Mouse (Mus musculus): ENCODE data around the gene Kynu. TPM values are rescaled to one million over a fixed set of nuclear protein-coding genes. Genes with fewer than 3 reads are reported as not detected.

Gene Kynu
- polyA plus RNA-seq, 1 experiment from 2014 or later = 1.4 TPM

GRCm38 (mm10) chr2:43556985-43557384 lies 1.9 kb downstream of the Kynu start:
- no peak for ATAC-seq (ENCODE audit: insufficient read depth, low FRiP score)
- no peak overlapping the region for H3K9ac ChIP-seq (ENCODE audit: low read length)
- H3K9me3 ChIP-seq (replicated peaks; ENCODE audit: control insufficient read depth, low read length) = no peaks in the 10 kb centered on the region
- no peak overlapping the region for H3K27ac ChIP-seq (ENCODE audit: low read length)
- no peaks in the 10 kb centered on the region for H3K27me3 ChIP-seq (ENCODE audit: control insufficient read depth, insufficient read depth, low read length)
- no peak overlapping the region for H3K4me3 ChIP-seq (replicated peaks; ENCODE audit: low read length)
- peaks cover 5% of the 10 kb centered on the region; the same call in 1 of the 2 replicates for H3K4me1 ChIP-seq (ENCODE audit: control insufficient read depth, insufficient read depth, low read length)
- no peaks in the 10 kb centered on the region for H3K36me3 ChIP-seq (ENCODE audit: control insufficient read depth, insufficient read depth, low read length)
- WGBS = 85% methylated on average over 3 of the region's 3 CpGs
- no peak overlapping the region for H3K4me2 ChIP-seq (ENCODE audit: low read depth, low read length)

- Histone ChIP-seq H3K4me3 (replicated peaks; ENCODE audit: low read length) (no peak overlapping the region), H3K27ac (ENCODE audit: low read length) (no peak overlapping the region), H3K36me3 (ENCODE audit: control insufficient read depth, insufficient read depth, low read length) (no peaks in the 10 kb centered on the region), H3K9me3 (replicated peaks; ENCODE audit: control insufficient read depth, low read length) (no peaks in the 10 kb centered on the region), H3K27me3 (ENCODE audit: control insufficient read depth, insufficient read depth, low read length) (no peaks in the 10 kb centered on the region), H3K4me1 (ENCODE audit: control insufficient read depth, insufficient read depth, low read length) (no peaks in the 10 kb centered on the region), H3K4me2 (ENCODE audit: low read depth, low read length) (no peak overlapping the region), H3K9ac (ENCODE audit: low read length) (no peak overlapping the region)
- WGBS = 86% methylated on average over 3 of the region's 3 CpGs
- ATAC-seq (ENCODE audit: insufficient read depth, low FRiP score) = no peak
Measured at GRCm38 (mm10) chr2:43561209-43561608, 6.1 kb downstream of the Kynu start.

DNA sequence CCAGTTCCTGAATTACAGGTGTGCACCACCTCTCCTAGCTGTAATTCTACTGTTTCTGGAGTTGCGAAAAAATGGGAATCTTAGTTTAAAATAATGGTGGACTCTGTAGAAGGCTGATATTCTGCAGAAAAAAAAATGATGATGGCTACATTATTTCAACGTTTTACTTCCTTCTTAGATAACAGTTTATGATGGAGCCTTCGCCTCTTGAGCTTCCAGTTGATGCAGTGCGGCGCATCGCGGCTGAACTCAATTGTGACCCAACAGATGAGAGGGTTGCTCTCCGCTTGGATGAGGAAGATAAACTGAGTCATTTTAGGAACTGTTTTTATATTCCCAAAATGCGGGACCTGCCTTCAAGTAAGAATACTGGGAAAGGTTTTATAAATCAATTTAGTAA lies 7.7 kb downstream of the Kynu start:
- no peak for ATAC-seq (ENCODE audit: insufficient read depth, low FRiP score)
- Histone ChIP-seq H3K27ac (ENCODE audit: low read length) (no peak overlapping the region), H3K4me1 (ENCODE audit: control insufficient read depth, insufficient read depth, low read length) (no peaks in the 10 kb centered on the region), H3K4me2 (ENCODE audit: low read depth, low read length) (no peak overlapping the region), H3K9me3 (replicated peaks; ENCODE audit: control insufficient read depth, low read length) (no peaks in the 10 kb centered on the region), H3K9ac (ENCODE audit: low read length) (no peak overlapping the region), H3K4me3 (replicated peaks; ENCODE audit: low read length) (no peak overlapping the region), H3K27me3 (ENCODE audit: control insufficient read depth, insufficient read depth, low read length) (no peaks in the 10 kb centered on the region), H3K36me3 (ENCODE audit: control insufficient read depth, insufficient read depth, low read length) (no peaks in the 10 kb centered on the region)
- WGBS = 87% methylated on average over 9 of the region's 9 CpGs

- no peak overlapping the region for H3K27ac ChIP-seq (ENCODE audit: low read length)
- no peak for ATAC-seq (ENCODE audit: insufficient read depth, low FRiP score)
- no peak overlapping the region for H3K4me2 ChIP-seq (ENCODE audit: low read depth, low read length)
- no peaks in the 10 kb centered on the region for H3K36me3 ChIP-seq (ENCODE audit: control insufficient read depth, insufficient read depth, low read length)
- no peak overlapping the region for H3K9ac ChIP-seq (ENCODE audit: low read length)
- H3K4me3 ChIP-seq (replicated peaks; ENCODE audit: low read length) = no peak overlapping the region
- no peaks in the 10 kb centered on the region for H3K27me3 ChIP-seq (ENCODE audit: control insufficient read depth, insufficient read depth, low read length)
- 76% methylated on average over 1 of the region's 1 CpGs for WGBS
- no peaks in the 10 kb centered on the region for H3K4me1 ChIP-seq (ENCODE audit: control insufficient read depth, insufficient read depth, low read length)
- no peaks in the 10 kb centered on the region for H3K9me3 ChIP-seq (replicated peaks; ENCODE audit: control insufficient read depth, low read length)
Measured at GRCm38 (mm10) chr2:43568406-43568805, 13.3 kb downstream of the Kynu start.

DNA sequence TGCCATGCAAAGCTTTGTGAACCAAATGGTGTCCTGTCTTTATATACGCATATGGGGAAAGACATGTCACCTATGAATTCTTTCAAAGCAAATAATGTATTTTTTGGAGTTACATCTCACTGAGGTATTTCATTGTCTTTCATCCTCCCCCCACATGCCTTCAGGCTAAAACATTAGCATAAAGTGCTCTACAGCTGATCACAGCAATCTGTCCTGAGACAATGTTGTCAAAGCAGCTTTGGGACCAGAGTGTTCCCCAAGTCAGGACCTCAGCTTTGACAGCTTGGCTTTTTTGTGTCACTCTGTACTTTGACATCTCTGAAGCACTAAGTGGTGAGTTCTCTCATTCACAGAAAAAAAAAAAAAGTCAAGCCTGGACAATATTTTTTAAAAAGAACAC lies 18.4 kb downstream of the Kynu start:
- Histone ChIP-seq H3K27me3 (ENCODE audit: control insufficient read depth, insufficient read depth, low read length) (no peaks in the 10 kb centered on the region), H3K9me3 (replicated peaks; ENCODE audit: control insufficient read depth, low read length) (no peaks in the 10 kb centered on the region), H3K36me3 (ENCODE audit: control insufficient read depth, insufficient read depth, low read length) (no peaks in the 10 kb centered on the region), H3K4me3 (replicated peaks; ENCODE audit: low read length) (no peak overlapping the region), H3K27ac (ENCODE audit: low read length) (no peak overlapping the region), H3K4me1 (ENCODE audit: control insufficient read depth, insufficient read depth, low read length) (no peaks in the 10 kb centered on the region), H3K4me2 (ENCODE audit: low read depth, low read length) (no peak overlapping the region), H3K9ac (ENCODE audit: low read length) (no peak overlapping the region)
- ATAC-seq (ENCODE audit: insufficient read depth, low FRiP score) = no peak
- WGBS = 97% methylated on average over 1 of the region's 1 CpGs

- no peak for ATAC-seq (ENCODE audit: insufficient read depth, low FRiP score)
- Histone ChIP-seq H3K4me1 (ENCODE audit: control insufficient read depth, insufficient read depth, low read length) (no peaks in the 10 kb centered on the region), H3K9me3 (replicated peaks; ENCODE audit: control insufficient read depth, low read length) (no peaks in the 10 kb centered on the region), H3K27me3 (ENCODE audit: control insufficient read depth, insufficient read depth, low read length) (no peaks in the 10 kb centered on the region), H3K27ac (ENCODE audit: low read length) (no peak overlapping the region), H3K36me3 (ENCODE audit: control insufficient read depth, insufficient read depth, low read length) (no peaks in the 10 kb centered on the region), H3K4me2 (ENCODE audit: low read depth, low read length) (no peak overlapping the region), H3K4me3 (replicated peaks; ENCODE audit: low read length) (no peak overlapping the region), H3K9ac (ENCODE audit: low read length) (no peak overlapping the region)
- WGBS = 68% methylated on average over 8 of the region's 8 CpGs
Measured at GRCm38 (mm10) chr2:43583243-43583812, 28.2 kb downstream of the Kynu start.

- WGBS = 86% methylated on average over 3 of the region's 3 CpGs
- ATAC-seq (ENCODE audit: insufficient read depth, low FRiP score) = no peak
- no peaks in the 10 kb centered on the region for H3K36me3 ChIP-seq (ENCODE audit: control insufficient read depth, insufficient read depth, low read length)
Measured at GRCm38 (mm10) chr2:43585508-43585907, 30.4 kb downstream of the Kynu start.

GRCm38 (mm10) chr2:43587832-43588231 lies 32.7 kb downstream of the Kynu start:
- H3K4me3 ChIP-seq (replicated peaks; ENCODE audit: low read length) = no peak overlapping the region
- H3K4me2 ChIP-seq (ENCODE audit: low read depth, low read length) = no peak overlapping the region
- WGBS = 53% methylated on average over 2 of the region's 2 CpGs
- no peaks in the 10 kb centered on the region for H3K27me3 ChIP-seq (ENCODE audit: control insufficient read depth, insufficient read depth, low read length)
- no peak overlapping the region for H3K27ac ChIP-seq (ENCODE audit: low read length)
- no peaks in the 10 kb centered on the region for H3K9me3 ChIP-seq (replicated peaks; ENCODE audit: control insufficient read depth, low read length)
- no peak overlapping the region for H3K9ac ChIP-seq (ENCODE audit: low read length)
- H3K36me3 ChIP-seq (ENCODE audit: control insufficient read depth, insufficient read depth, low read length) = no peaks in the 10 kb centered on the region
- no peaks in the 10 kb centered on the region for H3K4me1 ChIP-seq (ENCODE audit: control insufficient read depth, insufficient read depth, low read length)
- no peak for ATAC-seq (ENCODE audit: insufficient read depth, low FRiP score)

More at GRCm38 (mm10) chr2:43585508-43585907, 30.4 kb downstream of the Kynu start:
- Histone ChIP-seq H3K4me2 (ENCODE audit: low read depth, low read length) (no peak overlapping the region), H3K4me3 (replicated peaks; ENCODE audit: low read length) (no peak overlapping the region), H3K27ac (ENCODE audit: low read length) (no peak overlapping the region), H3K4me1 (ENCODE audit: control insufficient read depth, insufficient read depth, low read length) (no peaks in the 10 kb centered on the region), H3K9me3 (replicated peaks; ENCODE audit: control insufficient read depth, low read length) (no peaks in the 10 kb centered on the region), H3K27me3 (ENCODE audit: control insufficient read depth, insufficient read depth, low read length) (no peaks in the 10 kb centered on the region), H3K9ac (ENCODE audit: low read length) (no peak overlapping the region)

DNA sequence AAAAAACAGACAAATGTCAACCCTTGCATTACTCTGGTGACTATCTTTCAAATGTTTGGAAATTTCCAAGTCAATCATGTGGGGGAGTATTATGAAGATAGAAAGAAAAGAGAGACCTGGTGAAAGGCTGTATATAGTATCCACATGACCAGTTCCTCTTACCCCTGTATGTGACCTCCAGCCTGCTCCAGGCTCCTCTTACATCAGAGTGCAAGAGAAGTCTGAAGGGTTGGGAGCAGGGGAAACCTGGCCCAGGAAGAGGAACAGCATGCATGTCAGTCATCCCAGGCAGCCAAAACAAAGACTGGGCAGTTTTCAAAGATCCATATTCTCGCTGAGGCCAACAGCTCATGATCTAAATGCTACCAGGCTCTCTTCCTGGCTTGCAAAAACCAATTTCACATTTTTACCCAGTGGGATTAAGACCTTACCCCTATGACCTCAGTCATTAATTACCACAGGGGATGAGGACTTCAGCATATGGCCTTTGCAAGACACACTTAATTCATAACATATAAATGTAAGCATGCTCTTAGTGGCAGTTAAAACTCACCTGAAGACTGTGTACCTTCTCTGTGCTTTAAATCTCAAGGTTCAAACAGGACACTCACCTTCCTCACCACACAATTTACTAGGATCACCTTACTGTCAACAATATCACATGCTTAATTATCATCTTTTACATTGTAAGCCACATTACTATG lies 37.0 kb downstream of the Kynu start:
- H3K36me3 ChIP-seq (ENCODE audit: control insufficient read depth, insufficient read depth, low read length) = no peaks in the 10 kb centered on the region
- no peak overlapping the region for H3K4me3 ChIP-seq (replicated peaks; ENCODE audit: low read length)
- 54% methylated on average over 1 of the region's 1 CpGs for WGBS
- H3K27ac ChIP-seq (ENCODE audit: low read length) = no peak overlapping the region
- no peak for ATAC-seq (ENCODE audit: insufficient read depth, low FRiP score)
- no peaks in the 10 kb centered on the region for H3K27me3 ChIP-seq (ENCODE audit: control insufficient read depth, insufficient read depth, low read length)
- no peaks in the 10 kb centered on the region for H3K9me3 ChIP-seq (replicated peaks; ENCODE audit: control insufficient read depth, low read length)
- H3K4me1 ChIP-seq (ENCODE audit: control insufficient read depth, insufficient read depth, low read length) = no peaks in the 10 kb centered on the region
- no peak overlapping the region for H3K4me2 ChIP-seq (ENCODE audit: low read depth, low read length)
- no peak overlapping the region for H3K9ac ChIP-seq (ENCODE audit: low read length)
